Mouse (Mus musculus): ENCODE measurements around the gene Dhx37. TPM values are rescaled to one million over a fixed set of nuclear protein-coding genes. Genes with fewer than 3 reads are reported as not detected.

The Dhx37 gene
- polyA plus RNA-seq, 1 experiment from 2014 or later: 11.1 TPM

Small RNAs within 50 kb of the gene (microRNA-seq; reads per million reads assigned to microRNA genes)
- not detected for gene Gm27551

Other genes with a start within 250 kb of the Dhx37 start
- 22.2 and 28.3 TPM in 2 replicates for gene Scarb1, start 93.0 kb downstream of the Dhx37 start, polyA plus RNA-seq (2014; fragmentation: Nextera tagmentation; extraction: Ambion mirVana)
- 0.46 TPM in 1 of 2 replicates, not detected in the other for gene Gm10382, start 44.8 kb downstream of the Dhx37 start, polyA plus RNA-seq (2014; fragmentation: Nextera tagmentation; extraction: Ambion mirVana)
- gene Ubc, start 43.9 kb downstream of the Dhx37 start, polyA plus RNA-seq (2014; fragmentation: Nextera tagmentation; extraction: Ambion mirVana): 1,090 and 1,143 TPM in 2 replicates
- 33.7 and 38.0 TPM in 2 replicates for gene Bri3bp, start 7.4 kb upstream of the Dhx37 start, polyA plus RNA-seq (2014; fragmentation: Nextera tagmentation; extraction: Ambion mirVana)
- gene Aacs, start 41.7 kb upstream of the Dhx37 start, polyA plus RNA-seq (2014; fragmentation: Nextera tagmentation; extraction: Ambion mirVana): 50.3 and 65.1 TPM in 2 replicates
- gene Tmem132b, start 97.7 kb upstream of the Dhx37 start, polyA plus RNA-seq (2014; fragmentation: Nextera tagmentation; extraction: Ambion mirVana): 1.4 and 1.5 TPM in 2 replicates

Data from neural tube, embryonic 11.5 days (tissue).